Mouse (Mus musculus) erythroblast, embryonic 14.5 days (primary cell): ENCODE results near the gene Mrvi1. TPM values are rescaled to one million over a fixed set of nuclear protein-coding genes. Genes with fewer than 3 reads are reported as not detected.

Experiments
- H3K27me3 ChIP-seq: 2 replicates; pipeline ENCODE4 v1.6.1; 2012; ENCODE audit warnings: inconsistent platforms; ENCODE audit not compliant: control insufficient read depth
- H3K36me3 ChIP-seq: 2 replicates; pipeline ENCODE4 v1.6.1; 2012; ENCODE audit warnings: mild to moderate bottlenecking, inconsistent platforms; ENCODE audit not compliant: control insufficient read depth
- H3K4me1 ChIP-seq: 2 replicates; pipeline ENCODE4 v1.6.1; 2012; ENCODE audit warnings: inconsistent platforms; ENCODE audit not compliant: control insufficient read depth
- H3K4me3 ChIP-seq: replicated peaks from 2 replicates; pipeline ENCODE3; 2012; ENCODE audit warnings: moderate library complexity, mild to moderate bottlenecking, inconsistent platforms
- H3K9me3 ChIP-seq: 2 replicates; pipeline ENCODE4 v1.6.1; 2012; ENCODE audit warnings: low read length, inconsistent platforms, mixed read lengths; ENCODE audit not compliant: control insufficient read depth
- GATA1 ChIP-seq: IDR thresholded peaks from 2 replicates; pipeline ENCODE4 v1.6.1; 2012; ENCODE audit warnings: low read length, inconsistent platforms, mixed read lengths
- TAL1 ChIP-seq: IDR thresholded peaks from 3 replicates; pipeline ENCODE4 v1.6.1; 2012; ENCODE audit warnings: low read length, inconsistent platforms, mixed read lengths
- polyA plus RNA-seq: library from polyadenylated mRNA; stranded (reverse); fragments of >175 nt; gene quantifications from 2 replicates; pipeline ENCODE4 v1.2.3, GENCODE M21; 2012

The Mrvi1 gene
- polyA plus RNA-seq, 1 experiment: 0.12 TPM

DNA sequence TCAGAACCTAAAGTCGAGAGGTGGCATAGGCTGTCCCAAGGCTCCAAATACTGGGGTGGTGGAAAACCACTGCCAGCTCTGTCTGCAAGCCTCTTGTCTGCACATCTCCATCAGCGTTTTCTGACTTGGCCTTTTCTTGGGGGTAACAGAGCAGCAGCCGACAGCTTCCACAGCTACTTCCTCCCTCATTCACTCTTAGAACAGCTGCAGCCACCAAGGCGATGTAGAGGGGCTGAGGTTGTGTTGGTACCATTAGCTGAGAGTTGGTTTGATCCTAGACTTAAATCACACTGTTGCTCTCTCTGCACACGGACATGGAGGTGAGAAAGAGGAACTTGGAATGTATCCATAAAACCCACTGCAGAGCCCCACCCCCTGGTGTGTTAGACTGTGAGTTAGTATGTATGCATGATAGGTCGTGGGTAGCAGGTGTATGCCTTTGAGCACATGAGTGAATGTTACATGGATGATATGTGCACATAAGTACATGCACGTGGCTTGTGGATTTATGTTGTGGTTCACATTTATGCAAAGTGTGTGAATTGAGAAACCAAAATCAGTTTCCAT is 31.9 kb upstream of the Mrvi1 start:
- no peak for TF ChIP-seq GATA1
- no peaks in the 10 kb centered on the region for H3K9me3 ChIP-seq
- no peaks in the 10 kb centered on the region for H3K36me3 ChIP-seq
- no peak overlapping the region for H3K4me3 ChIP-seq
- no peaks in the 10 kb centered on the region for H3K27me3 ChIP-seq
- H3K4me1 ChIP-seq: peaks cover 23% of the 10 kb centered on the region

DNA sequence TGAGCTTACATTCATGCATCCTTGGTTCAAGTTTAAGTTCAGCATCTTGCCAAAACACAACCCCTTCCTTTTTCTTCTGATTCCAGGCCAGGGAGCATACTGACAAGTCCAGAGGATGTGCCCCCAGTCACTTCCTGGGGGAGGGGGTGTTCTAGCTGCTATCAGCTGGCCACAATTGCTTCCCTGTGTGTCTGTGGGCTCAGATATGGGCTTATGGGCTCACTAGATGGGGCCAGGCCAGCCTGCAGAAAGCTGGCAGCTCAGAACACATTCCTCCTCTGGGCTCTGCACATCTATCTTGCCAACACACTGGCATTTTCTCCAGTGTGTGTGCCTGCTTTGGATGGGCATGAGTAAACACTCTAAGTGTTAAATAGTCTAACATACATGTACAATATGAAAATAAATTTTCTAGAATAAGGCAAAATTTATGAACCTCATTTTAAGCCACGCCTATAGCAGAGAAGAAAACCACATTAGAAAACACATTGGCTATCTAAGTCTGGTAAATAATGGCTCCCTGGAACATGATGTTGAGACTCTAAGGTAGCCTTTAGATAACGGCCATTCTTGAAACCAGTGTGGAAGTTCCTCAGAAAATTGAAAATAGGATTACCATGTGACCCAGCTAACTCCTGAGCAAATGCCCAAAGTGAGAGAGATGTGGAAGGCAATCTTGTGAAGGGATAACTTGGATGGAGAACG is 22.0 kb upstream of the Mrvi1 start:
- Histone ChIP-seq H3K4me1 (peaks cover 64% of the 10 kb centered on the region), H3K4me3 (peak overlapping the region; percentile 44)
- TF ChIP-seq GATA1: peak; percentile 86
- TF ChIP-seq TAL1: peak; percentile 92

DNA sequence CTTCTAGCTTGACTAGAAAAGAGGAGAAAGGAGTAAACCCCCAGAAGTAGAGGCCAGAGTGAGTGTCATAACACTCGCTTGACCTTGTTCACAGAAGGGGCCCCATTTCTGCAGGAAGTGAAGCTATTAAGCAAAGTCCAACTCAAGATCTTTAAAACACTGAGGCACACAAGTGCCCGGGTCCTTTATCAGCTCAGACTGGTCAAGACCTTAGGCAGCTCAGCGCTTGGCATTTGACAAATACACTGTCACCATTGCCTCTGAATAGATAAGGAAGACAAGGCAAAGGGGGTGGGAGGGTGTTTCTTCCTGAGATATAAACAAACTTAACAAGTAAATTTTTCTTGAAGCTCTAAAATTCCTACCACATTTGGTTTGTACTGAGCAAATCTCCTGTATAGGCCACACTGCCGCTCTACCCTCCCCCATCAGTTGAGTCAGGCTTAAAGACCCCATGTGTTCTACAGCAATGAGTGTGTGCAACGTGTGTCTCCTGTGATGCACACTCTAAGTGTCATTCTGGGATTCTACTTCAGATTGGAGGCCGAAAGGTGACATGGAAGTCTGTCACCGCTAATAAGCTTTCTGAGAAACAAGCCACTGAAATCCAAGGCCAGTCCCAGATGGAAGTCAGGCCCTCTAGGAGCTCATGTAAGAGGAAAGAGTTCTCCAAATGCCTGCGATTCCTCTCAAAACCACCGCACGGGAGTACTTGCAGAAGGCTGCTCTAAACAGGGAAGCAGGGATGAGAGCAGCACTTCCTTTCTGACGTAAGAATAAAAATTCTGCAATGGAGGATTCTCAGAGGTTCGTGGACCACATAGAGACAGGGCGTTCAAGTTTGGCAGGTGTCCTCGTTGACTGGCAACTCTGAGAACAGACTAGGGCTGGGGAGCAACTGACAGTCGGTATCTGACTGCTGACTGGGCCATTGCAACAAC is 16.9 kb upstream of the Mrvi1 start:
- no peaks in the 10 kb centered on the region for H3K9me3 ChIP-seq
- H3K36me3 ChIP-seq: peaks cover 4% of the 10 kb centered on the region; the same call in 1 of the 2 replicates
- peaks cover 70% of the 10 kb centered on the region for H3K4me1 ChIP-seq
- no peaks in the 10 kb centered on the region for H3K27me3 ChIP-seq
- no peak overlapping the region for H3K4me3 ChIP-seq
- TF ChIP-seq GATA1 (no peak), TAL1 (no peak)

More for the DNA sequence above, 22.0 kb upstream of the Mrvi1 start:
- Histone ChIP-seq H3K27me3 (no peaks in the 10 kb centered on the region), H3K9me3 (no peaks in the 10 kb centered on the region), H3K36me3 (peaks cover 4% of the 10 kb centered on the region; the same call in 1 of the 2 replicates)

DNA sequence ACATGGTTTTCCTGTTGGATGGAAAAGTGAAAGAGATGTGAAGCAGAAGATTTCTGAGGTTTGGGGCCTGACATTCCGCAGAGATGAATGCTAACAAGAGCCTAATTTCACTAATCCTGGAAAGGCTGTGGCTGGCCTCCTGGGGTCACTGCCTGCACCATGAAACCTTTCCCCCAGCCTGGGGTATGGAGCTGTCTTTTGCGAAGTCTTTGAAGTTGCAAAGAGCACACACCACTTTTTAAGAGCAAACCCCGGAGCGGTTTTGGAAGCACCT is 8.9 kb upstream of the Mrvi1 start:
- H3K36me3 ChIP-seq: no peaks in the 10 kb centered on the region
- H3K4me1 ChIP-seq: peaks cover 20% of the 10 kb centered on the region
- H3K9me3 ChIP-seq: no peaks in the 10 kb centered on the region
- TF ChIP-seq GATA1 (no peak), TAL1 (no peak)
- H3K4me3 ChIP-seq: no peak overlapping the region
- no peaks in the 10 kb centered on the region for H3K27me3 ChIP-seq

DNA sequence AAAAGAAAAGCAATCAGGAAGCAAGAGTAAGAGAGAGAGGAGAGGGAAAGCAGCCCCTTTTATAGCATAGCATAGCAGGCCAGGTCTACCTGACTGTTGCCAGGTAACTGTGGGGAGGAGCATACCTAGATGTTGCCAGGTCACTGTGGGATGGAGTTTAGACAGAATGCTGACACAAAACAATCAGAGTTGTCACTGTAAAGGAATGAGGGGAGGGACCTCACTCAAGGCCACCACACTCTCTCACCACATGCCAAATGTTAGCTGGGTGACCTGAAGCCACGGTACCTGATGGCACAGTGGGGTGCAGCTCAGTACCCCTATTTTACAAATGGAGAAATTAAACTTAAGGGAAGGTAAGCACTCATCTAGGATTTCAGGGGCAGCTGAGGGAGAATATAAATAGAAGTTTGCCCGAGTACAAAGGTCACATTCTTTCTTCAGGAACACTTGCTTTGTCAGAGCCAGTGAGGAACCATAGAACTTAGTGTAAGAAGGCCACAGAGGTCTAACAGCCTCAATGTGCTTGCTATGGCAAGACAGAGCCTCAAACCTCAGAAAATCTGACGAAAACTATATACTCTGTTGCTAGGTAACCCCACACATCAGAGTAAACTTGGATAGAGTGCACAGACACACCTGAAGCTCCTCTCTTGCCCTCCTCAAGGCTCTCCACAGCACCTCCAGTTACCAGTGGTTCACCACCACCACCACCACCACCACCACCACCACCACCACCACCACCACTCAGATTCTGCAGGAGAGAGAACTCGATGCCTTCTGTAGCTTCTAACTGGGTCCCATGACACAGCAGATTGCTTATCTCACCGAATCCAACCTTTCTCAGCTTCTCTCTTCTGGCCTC is 8.3 kb upstream of the Mrvi1 start:
- H3K4me1 ChIP-seq: peaks cover 23% of the 10 kb centered on the region
- TF ChIP-seq TAL1 (no peak), GATA1 (no peak)

DNA sequence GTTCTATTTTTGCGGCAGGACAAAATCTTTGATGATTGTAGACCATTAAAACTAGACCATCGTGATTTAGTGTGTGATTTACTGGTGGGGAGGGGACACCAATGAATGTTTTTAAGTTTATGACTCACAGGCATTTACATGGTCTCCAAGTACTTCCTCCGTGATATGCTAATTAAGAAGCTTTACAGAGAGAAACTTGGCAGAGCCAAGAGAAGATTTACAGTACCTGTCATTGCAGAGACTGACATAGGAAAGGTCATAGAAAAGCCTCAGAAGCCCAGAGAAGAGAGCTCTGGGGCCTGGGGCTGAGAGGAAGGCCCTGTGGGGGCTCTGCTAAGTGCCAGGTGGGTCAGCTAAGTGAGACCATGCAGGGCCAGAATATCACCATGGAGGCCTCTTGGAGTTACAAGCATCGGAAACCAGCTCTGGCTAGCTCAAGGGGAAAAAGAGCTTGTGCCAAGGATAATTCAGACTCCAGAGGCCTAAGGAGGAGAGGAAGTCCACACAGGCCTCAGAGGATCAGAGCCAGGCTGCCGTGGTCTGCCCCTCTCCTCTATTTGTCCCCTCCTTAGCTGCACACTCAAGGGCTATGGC is 7.1 kb upstream of the Mrvi1 start:
- Histone ChIP-seq H3K4me3 (no peak overlapping the region), H3K27me3 (no peaks in the 10 kb centered on the region), H3K4me1 (peaks cover 20% of the 10 kb centered on the region), H3K9me3 (no peaks in the 10 kb centered on the region), H3K36me3 (no peaks in the 10 kb centered on the region)
- no peak for TF ChIP-seq GATA1
- no peak for TF ChIP-seq TAL1

More for the DNA sequence above, 8.3 kb upstream of the Mrvi1 start:
- no peak overlapping the region for H3K4me3 ChIP-seq
- H3K36me3 ChIP-seq: no peaks in the 10 kb centered on the region
- H3K9me3 ChIP-seq: no peaks in the 10 kb centered on the region
- no peaks in the 10 kb centered on the region for H3K27me3 ChIP-seq

DNA sequence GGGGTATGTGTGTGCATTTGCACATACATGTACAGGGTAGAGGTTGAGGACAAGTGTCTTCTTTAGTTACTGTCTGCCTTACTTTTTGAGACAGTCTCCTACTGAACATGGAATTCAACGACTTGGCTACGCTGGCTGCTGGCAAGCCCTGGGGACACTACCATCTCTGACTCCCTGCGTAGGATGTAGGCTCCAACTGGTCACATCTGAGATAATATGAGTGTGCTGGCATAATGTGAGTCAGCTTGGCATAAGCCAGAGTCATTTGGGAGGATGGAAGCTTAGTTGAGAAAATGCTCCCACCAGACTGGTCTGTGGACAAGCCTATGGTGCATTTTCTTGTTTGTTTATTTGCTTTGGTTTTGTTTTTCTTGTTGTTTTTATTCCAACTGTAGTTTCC is 5.8 kb upstream of the Mrvi1 start:
- no peaks in the 10 kb centered on the region for H3K27me3 ChIP-seq
- TF ChIP-seq GATA1 (no peak), TAL1 (no peak)

DNA sequence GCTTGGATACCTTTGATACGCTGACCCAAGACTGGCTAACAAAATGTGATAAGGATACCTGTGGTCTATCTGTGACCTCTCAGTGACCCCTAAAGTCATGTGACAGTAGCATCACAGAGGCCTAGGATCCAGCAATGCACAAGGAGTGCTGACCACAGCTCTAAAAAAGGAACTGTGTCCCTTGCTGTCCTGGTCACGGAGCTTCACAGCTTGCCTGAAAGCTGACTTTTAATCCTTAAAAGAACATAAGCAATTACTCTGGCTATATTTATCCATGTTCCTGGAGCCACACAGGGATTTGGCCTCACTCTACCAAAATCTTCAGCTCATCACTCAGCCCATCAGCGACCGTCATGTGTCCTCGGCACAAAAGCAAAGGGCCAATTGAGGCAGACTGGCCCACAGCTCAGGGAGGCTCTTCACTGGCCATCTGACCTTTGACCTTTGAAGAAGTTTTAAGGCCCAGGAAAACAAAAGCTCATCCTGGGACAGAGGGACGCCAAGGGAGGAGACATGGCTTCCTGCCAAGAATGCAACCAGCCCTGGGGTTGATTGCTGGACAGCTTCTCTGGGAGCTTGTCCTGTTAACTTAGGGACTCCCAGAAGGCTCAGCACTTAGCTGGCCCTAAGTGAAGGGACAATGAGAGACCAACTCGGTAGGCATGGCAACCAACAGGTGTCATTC is 3.5 kb upstream of the Mrvi1 start:
- TF ChIP-seq GATA1: no peak
- Histone ChIP-seq H3K4me3 (no peak overlapping the region), H3K36me3 (no peaks in the 10 kb centered on the region), H3K27me3 (no peaks in the 10 kb centered on the region), H3K4me1 (peaks cover 18% of the 10 kb centered on the region), H3K9me3 (no peaks in the 10 kb centered on the region)

More for the DNA sequence above, 5.8 kb upstream of the Mrvi1 start:
- H3K4me3 ChIP-seq: no peak overlapping the region
- peaks cover 21% of the 10 kb centered on the region for H3K4me1 ChIP-seq
- H3K9me3 ChIP-seq: no peaks in the 10 kb centered on the region
- no peaks in the 10 kb centered on the region for H3K36me3 ChIP-seq
